Mouse (Mus musculus) sigmoid colon, adult 10 weeks (tissue): ENCODE measurements around the gene Olfr156. TPM values are rescaled to one million over a fixed set of nuclear protein-coding genes. Genes with fewer than 3 reads are reported as not detected.

Experiments
- polyA plus RNA-seq: library from polyadenylated mRNA; stranded (reverse); fragments of 350-450 nt; fragmentation: Illumina TruSeq; extraction: RNeasy Lipid Tissue Mini Kit (QIAGEN cat#74804); gene quantifications from one replicate; pipeline ENCODE4 v1.2.3, GENCODE M21; 2014; ENCODE audit warnings: low read depth, low replicate concordance

Olfr156 gene
- polyA plus RNA-seq: not detected

GRCm38 (mm10) chr4:43823845-43824337 is at the start of gene Olfr156:
TSS of gene Olfr156 (minus strand) at chr4:43823895.

DNA sequence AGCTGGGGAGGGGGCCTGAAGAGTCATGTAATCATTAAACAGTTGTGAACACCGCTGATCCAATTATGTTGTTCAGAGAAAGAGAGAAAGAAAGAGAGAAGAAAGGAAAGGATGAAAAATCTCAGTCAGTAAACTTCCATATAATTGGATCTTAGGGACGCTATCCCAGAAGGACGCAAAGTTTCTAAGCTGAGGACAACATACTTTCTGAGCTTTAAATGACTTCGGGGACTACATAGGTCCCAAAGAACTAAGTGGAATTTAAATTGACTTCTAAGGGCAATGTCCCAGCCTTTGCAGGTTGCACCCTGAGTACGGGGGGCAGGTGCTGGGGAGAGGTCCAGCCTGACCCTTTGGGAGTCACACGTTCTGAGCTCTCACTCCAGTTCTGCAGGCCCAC is 27.6 kb upstream of the Olfr156 start, which contains the start of gene Olfr155:
Gene Olfr155 (plus strand): TSS at position 301 of the 400 bp plus-strand sequence.

GRCm38 (mm10) chr4:43840101-43840500 is 16.4 kb upstream of the Olfr156 start, which contains the start of gene Olfr157:
TSS of gene Olfr157 (minus strand) at chr4:43840201.

GRCm38 (mm10) chr4:43770909-43771308 is 52.8 kb downstream of the Olfr156 start, which contains the start of gene Olfr159:
TSS of gene Olfr159 (minus strand) at chr4:43771009.

Other genes starting within 250 kb of the Olfr156 start
- gene Rgp1, start 245.2 kb downstream of the Olfr156 start, polyA plus RNA-seq: 5.5 TPM
- 1.9 TPM for gene Gba2, start 245.0 kb downstream of the Olfr156 start, polyA plus RNA-seq
- not detected for gene Msmp, start 239.4 kb downstream of the Olfr156 start, polyA plus RNA-seq
- 3.2 TPM for gene Npr2, start 192.0 kb downstream of the Olfr156 start, polyA plus RNA-seq
- not detected for gene Spag8, start 170.3 kb downstream of the Olfr156 start, polyA plus RNA-seq
- gene Hint2, start 167.4 kb downstream of the Olfr156 start, polyA plus RNA-seq: 8.2 TPM
- gene Tmem8b, start 154.9 kb downstream of the Olfr156 start, polyA plus RNA-seq: 2.7 TPM
- gene Fam221b, start 154.8 kb downstream of the Olfr156 start, polyA plus RNA-seq: 0.47 TPM
- gene Olfr70, start 123.1 kb downstream of the Olfr156 start, polyA plus RNA-seq: not detected
- not detected for gene Olfr71, start 113.6 kb downstream of the Olfr156 start, polyA plus RNA-seq
- not detected for gene Hrct1, start 96.7 kb downstream of the Olfr156 start, polyA plus RNA-seq
- gene Spaar, start 93.9 kb downstream of the Olfr156 start, polyA plus RNA-seq: 0.54 TPM
- gene Olfr159, start 52.9 kb downstream of the Olfr156 start, polyA plus RNA-seq: not detected
- gene Olfr157, start 16.3 kb upstream of the Olfr156 start, polyA plus RNA-seq: not detected
- not detected for gene Olfr155, start 27.7 kb upstream of the Olfr156 start, polyA plus RNA-seq
- 8.7 TPM for gene Reck, start 51.6 kb upstream of the Olfr156 start, polyA plus RNA-seq
- 20.5 TPM for gene Glipr2, start 133.5 kb upstream of the Olfr156 start, polyA plus RNA-seq
- gene Ccin, start 159.6 kb upstream of the Olfr156 start, polyA plus RNA-seq: not detected
- gene Clta, start 180.6 kb upstream of the Olfr156 start, polyA plus RNA-seq: 98.4 TPM